Mouse (Mus musculus): ENCODE measurements around the gene Tmem190. TPM values are rescaled to one million over a fixed set of nuclear protein-coding genes. Genes with fewer than 3 reads are reported as not detected.

The Tmem190 gene
- total and polyA plus RNA-seq, 3 experiments: not detected

GRCm38 (mm10) chr7:4747156-4747899 lies 35.4 kb upstream of the Tmem190 start:
- H3K79me2 ChIP-seq (replicated peaks; ENCODE audit: control insufficient read depth, extremely low read depth, insufficient read depth, poor library complexity, severe bottlenecking): no peaks in the 10 kb centered on the region
- dilution Hi-C loops (cut with MboI; ENCODE audit: extremely low pct_ligation_motif_present, extremely low pct_unique_long_range_greater_than_20kb, low sequenced_read_pairs) (no loop called here), in situ Hi-C loops (cut with MboI; ENCODE audit: low pct_ligation_motif_present, low pct_unique_long_range_greater_than_20kb, low sequenced_read_pairs) (loop anchor here (5.0 kb wide), 1 partner anchor 35 kb away; the partner anchor contains the start of genes Il11 and Tmem190)
- TF ChIP-seq ETS1 (conservative IDR thresholded peaks at IDR 0.05; ENCODE audit: low read depth, low read length) (no peak), NRF1 (IDR thresholded peaks at IDR 0.05; ENCODE audit: low read depth, low read length) (no peak), MAFK (IDR thresholded peaks at IDR 0.05; ENCODE audit: insufficient replicate concordance, low read length) (no peak), MYC (IDR thresholded peaks at IDR 0.05; ENCODE audit: low read depth, low read length) (no peak), NELFE (IDR thresholded peaks at IDR 0.05; ENCODE audit: low read depth, low read length) (no peak), IRF4 (IDR thresholded peaks at IDR 0.05; ENCODE audit: low read depth, low read length) (no peak), JUN (IDR thresholded peaks at IDR 0.05; ENCODE audit: insufficient read depth, low read depth, low read length) (no peak), ZNF384 (IDR thresholded peaks at IDR 0.05; ENCODE audit: low read depth, low read length) (no peak), MXI1 (IDR thresholded peaks at IDR 0.05; ENCODE audit: low read depth, low read length) (no peak), MAZ (IDR thresholded peaks at IDR 0.05; ENCODE audit: low read depth, low read length) (no peak), ZKSCAN1 (IDR thresholded peaks at IDR 0.05; ENCODE audit: borderline replicate concordance, low read depth, low read length) (no peak), EP300 (IDR thresholded peaks at IDR 0.05; ENCODE audit: low read length) (no peak), SMC3 (IDR thresholded peaks at IDR 0.05; ENCODE audit: low read depth, low read length) (no peak), HCFC1 (IDR thresholded peaks at IDR 0.05; ENCODE audit: low read depth, low read length) (no peak)
- H3K36me3 ChIP-seq (replicated peaks in 1 of 2; ENCODE audit: control insufficient read depth in 1 of 2, insufficient read depth in 1 of 2, low read length in 1 of 2): peaks cover 30 to 84% of the 10 kb centered on the region in 2 experiments
- peaks cover 4 to 6% of the 10 kb centered on the region in 2 experiments; a peak in 3 of 4 replicates for H3K4me1 ChIP-seq (ENCODE audit: control insufficient read depth in 1 of 2, insufficient read depth in 2 of 2)
- H3K4me3 ChIP-seq (replicated peaks in 1 of 3; ENCODE audit: low read depth in 2 of 3, low read length in 2 of 3, poor library complexity in 1 of 3): no peak overlapping the region
- H3K27me3 ChIP-seq (replicated peaks): no peaks in the 10 kb centered on the region
- H3K27ac ChIP-seq (ENCODE audit: insufficient read depth, low read depth): no peak overlapping the region
- H3K4me2 ChIP-seq (ENCODE audit: insufficient read depth, low read depth, poor library complexity, severe bottlenecking): no peak overlapping the region
- DNase-seq (ENCODE audit: extremely low read depth): no peak
- H3K9ac ChIP-seq (ENCODE audit: insufficient read depth, low read depth): no peak overlapping the region
- no peaks in the 10 kb centered on the region for H3K9me3 ChIP-seq (replicated peaks; ENCODE audit: low read length)

DNA sequence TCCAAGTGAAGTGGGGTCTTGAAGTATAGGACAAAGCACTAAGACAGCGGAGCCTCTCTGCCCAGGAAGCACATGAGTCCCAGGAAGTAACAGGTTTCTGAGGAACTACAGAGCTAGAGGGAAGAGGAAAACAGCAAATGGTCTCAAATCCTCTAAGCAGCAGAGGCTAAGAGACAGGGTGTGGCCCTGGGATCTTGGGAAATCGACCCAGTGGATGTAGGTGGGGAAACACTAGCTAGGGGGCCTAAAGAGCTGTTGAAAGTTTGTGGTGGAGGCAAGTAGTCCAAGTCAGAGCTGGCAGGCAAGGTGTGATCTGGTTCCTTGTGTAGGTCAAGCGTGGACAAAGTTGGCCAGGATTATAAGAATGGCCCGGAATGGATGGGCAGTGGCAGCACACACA lies 34.4 kb upstream of the Tmem190 start:
- H3K4me3 ChIP-seq (replicated peaks in 1 of 3; ENCODE audit: low read depth in 2 of 3, low read length in 2 of 3, poor library complexity in 1 of 3): no peak overlapping the region
- DNase-seq (ENCODE audit: extremely low read depth): no peak
- H3K79me2 ChIP-seq (replicated peaks; ENCODE audit: control insufficient read depth, extremely low read depth, insufficient read depth, poor library complexity, severe bottlenecking): no peaks in the 10 kb centered on the region
- H3K4me2 ChIP-seq (ENCODE audit: insufficient read depth, low read depth, poor library complexity, severe bottlenecking): no peak overlapping the region
- H3K27ac ChIP-seq (ENCODE audit: insufficient read depth, low read depth): no peak overlapping the region
- H3K27me3 ChIP-seq (replicated peaks): no peaks in the 10 kb centered on the region
- in situ Hi-C loops (cut with MboI; ENCODE audit: low pct_ligation_motif_present, low pct_unique_long_range_greater_than_20kb, low sequenced_read_pairs): loop anchor here (5.0 kb wide), 1 partner anchor 34 kb away; the partner anchor contains the start of genes Il11 and Tmem190
- TF ChIP-seq MEF2A (IDR thresholded peaks at IDR 0.05; ENCODE audit: borderline replicate concordance, low read depth, low read length) (no peak), MXI1 (IDR thresholded peaks at IDR 0.05; ENCODE audit: low read depth, low read length) (no peak), KAT2A (IDR thresholded peaks at IDR 0.05; ENCODE audit: insufficient replicate concordance, low read length) (no peak), CTCF (conservative IDR thresholded peaks at IDR 0.05 in 1 of 2, IDR thresholded peaks at IDR 0.05 in 1 of 2; ENCODE audit: low read depth in 2 of 2, low read length in 2 of 2) (no peak), USF2 (conservative IDR thresholded peaks at IDR 0.05; ENCODE audit: low read depth, low read length) (no peak), ZC3H11A (IDR thresholded peaks at IDR 0.05; ENCODE audit: low read depth, low read length) (no peak), MAFK (IDR thresholded peaks at IDR 0.05; ENCODE audit: insufficient replicate concordance, low read length) (no peak), MAZ (IDR thresholded peaks at IDR 0.05; ENCODE audit: low read depth, low read length) (no peak), IRF4 (IDR thresholded peaks at IDR 0.05; ENCODE audit: low read depth, low read length) (no peak), HCFC1 (IDR thresholded peaks at IDR 0.05; ENCODE audit: low read depth, low read length) (no peak), ETS1 (conservative IDR thresholded peaks at IDR 0.05; ENCODE audit: low read depth, low read length) (no peak), ELF1 (IDR thresholded peaks at IDR 0.05; ENCODE audit: low read depth, low read length) (no peak), GABPA (IDR thresholded peaks at IDR 0.05; ENCODE audit: insufficient replicate concordance, low read depth, low read length) (no peak), MYC (IDR thresholded peaks at IDR 0.05; ENCODE audit: low read depth, low read length) (no peak), NELFE (IDR thresholded peaks at IDR 0.05; ENCODE audit: low read depth, low read length) (no peak), NRF1 (IDR thresholded peaks at IDR 0.05; ENCODE audit: low read depth, low read length) (no peak), CHD1 (IDR thresholded peaks at IDR 0.05; ENCODE audit: low read depth, low read length) (no peak), UBTF (IDR thresholded peaks at IDR 0.05; ENCODE audit: low read depth, low read length) (no peak), RAD21 (IDR thresholded peaks at IDR 0.05; ENCODE audit: low read depth, low read length) (no peak)
- dilution Hi-C loops (cut with MboI; ENCODE audit: extremely low pct_ligation_motif_present, extremely low pct_unique_long_range_greater_than_20kb, low sequenced_read_pairs): no loop called here
- H3K9me3 ChIP-seq (replicated peaks; ENCODE audit: low read length): no peaks in the 10 kb centered on the region
- no peak overlapping the region for H3K9ac ChIP-seq (ENCODE audit: insufficient read depth, low read depth)
- H3K4me1 ChIP-seq (ENCODE audit: control insufficient read depth in 1 of 2, insufficient read depth in 2 of 2): 0 out of 4 replicates have a peak, but pooled peaks cover 0 to 4% of the 10 kb centered on the region in 2 experiments
- H3K36me3 ChIP-seq (replicated peaks in 1 of 2; ENCODE audit: control insufficient read depth in 1 of 2, insufficient read depth in 1 of 2, low read length in 1 of 2): peaks cover 22 to 74% of the 10 kb centered on the region in 2 experiments

All from CH12.LX (cell line).